Mouse (Mus musculus) retina, postnatal 1 day (tissue): ENCODE results near the gene Man2a2.

Experiments used
- DNase-seq: peaks from one replicate; pipeline ENCODE4 v3.0.0-alpha.2; 2012

Gene Man2a2

DNA sequence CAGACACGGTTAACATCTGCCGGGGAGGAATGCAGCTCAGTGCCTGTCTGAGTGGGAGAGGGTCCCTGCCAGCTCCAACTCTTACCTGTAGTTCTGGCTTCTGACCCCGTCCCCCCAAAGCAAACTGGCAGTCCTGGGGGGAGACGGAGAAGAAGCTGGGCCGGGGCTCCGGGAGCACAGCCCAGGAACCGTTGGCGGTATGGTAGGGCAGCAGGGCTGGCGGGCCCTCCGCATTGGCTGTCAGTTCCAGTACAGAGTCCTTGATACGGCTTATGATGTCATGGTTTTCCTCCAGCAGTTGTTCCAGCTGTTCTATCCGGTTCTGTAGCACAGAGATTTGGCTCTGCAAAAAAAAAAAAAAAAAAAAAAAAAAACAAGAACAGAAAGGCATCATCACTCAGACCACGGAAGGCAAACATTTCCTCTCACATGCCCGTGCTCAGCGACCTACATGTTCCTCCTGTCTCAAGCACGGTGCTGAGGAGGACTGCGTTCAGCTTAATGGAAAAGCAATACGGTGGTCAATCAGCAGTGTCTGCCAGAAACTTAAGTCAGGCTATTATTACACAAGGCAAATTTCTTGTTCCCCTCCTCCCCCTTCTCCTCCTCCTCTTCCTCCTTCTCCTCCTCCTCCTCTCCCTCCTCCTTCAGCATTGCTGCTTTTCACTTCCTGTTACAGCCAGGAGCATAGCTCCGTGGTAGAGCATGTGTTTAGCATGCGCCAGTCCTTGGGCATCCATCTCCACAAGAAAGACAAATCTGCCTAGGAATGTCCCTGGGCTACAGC, 2.3 kb downstream of the Man2a2 start:
- no peak for DNase-seq

- no peak for DNase-seq
These were observed 3.2 kb downstream of the Man2a2 start for GRCm38 (mm10) chr7:80368009-80368408.

GRCm38 (mm10) chr7:80367232-80367631, 3.9 kb downstream of the Man2a2 start:
- DNase-seq: no peak

- no peak for DNase-seq
These were observed 5.4 kb downstream of the Man2a2 start for GRCm38 (mm10) chr7:80365759-80366158.

GRCm38 (mm10) chr7:80360435-80360834, 10.7 kb downstream of the Man2a2 start:
- DNase-seq: no peak

- peak; percentile 64 for DNase-seq
These were observed 13.1 kb downstream of the Man2a2 start for GRCm38 (mm10) chr7:80358039-80358438.

GRCm38 (mm10) chr7:80357156-80357555, 14.0 kb downstream of the Man2a2 start:
- peak; percentile 95 for DNase-seq

DNA sequence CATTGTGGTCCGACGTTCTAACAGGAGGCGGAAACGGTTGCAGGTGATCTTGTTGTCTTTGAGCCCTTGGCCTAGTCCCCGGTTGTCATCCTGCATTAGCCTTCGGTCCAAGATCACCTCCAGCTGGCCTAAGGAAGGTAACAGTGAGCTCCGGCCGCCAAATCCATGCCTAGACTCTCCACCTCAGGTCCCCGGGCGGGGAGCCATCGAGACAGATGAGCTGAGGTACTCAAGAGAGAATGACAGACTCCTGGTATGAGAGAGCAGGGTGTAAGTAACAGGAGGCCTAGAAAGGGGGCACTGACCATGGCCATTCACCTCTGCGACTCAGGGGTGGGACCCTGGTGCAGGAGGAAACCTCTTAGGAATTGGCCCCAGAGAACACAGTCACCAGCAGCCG, 14.8 kb downstream of the Man2a2 start:
- peak; percentile 64 for DNase-seq

GRCm38 (mm10) chr7:80352920-80353319, 18.3 kb downstream of the Man2a2 start:
- no peak for DNase-seq

- no peak for DNase-seq
These were observed 20.4 kb downstream of the Man2a2 start for GRCm38 (mm10) chr7:80350808-80351207.

DNA sequence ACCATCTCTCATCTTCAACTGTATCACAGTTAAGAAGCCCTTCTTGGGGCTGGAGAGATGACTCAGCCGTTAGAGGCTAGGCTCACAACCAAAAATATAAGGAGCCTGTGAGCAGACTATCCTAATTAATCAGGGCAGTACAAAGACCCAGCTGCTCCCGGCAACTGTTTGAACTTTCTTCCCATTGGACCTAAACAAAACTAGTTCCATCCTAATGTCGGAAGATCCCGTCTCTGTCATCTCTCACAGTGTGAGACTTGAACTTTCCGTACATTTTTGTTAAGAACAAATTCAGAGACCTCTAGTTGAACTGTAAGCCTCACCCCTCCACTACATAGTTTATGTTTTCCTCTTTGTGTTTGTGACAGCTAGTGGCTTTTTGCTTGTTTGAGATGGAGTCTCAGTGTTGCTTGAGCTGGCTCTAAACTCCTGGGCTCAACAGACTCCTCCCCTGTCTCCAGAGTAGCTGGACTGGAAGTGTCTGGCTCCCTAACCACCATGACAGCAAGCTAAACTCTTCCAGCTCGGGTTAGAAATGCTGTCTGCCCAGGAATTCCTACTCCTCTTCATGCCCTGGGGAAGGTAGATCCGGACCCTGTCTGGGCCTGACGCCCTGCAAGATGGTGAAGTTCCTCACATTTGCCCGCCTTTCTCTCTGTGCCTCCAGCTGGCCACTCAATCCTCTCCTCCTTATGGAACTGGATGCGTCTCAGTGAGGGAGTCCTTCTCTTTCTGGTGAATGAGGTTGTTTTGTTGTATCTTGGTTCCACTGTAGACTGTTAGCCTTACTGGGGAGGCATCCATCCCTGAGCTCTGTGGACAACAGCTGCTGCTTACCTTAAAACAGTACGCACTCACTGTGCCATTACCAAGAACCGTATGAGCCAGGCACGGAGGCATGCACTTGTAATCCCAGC, 23.2 kb downstream of the Man2a2 start:
- no peak for DNase-seq

DNA sequence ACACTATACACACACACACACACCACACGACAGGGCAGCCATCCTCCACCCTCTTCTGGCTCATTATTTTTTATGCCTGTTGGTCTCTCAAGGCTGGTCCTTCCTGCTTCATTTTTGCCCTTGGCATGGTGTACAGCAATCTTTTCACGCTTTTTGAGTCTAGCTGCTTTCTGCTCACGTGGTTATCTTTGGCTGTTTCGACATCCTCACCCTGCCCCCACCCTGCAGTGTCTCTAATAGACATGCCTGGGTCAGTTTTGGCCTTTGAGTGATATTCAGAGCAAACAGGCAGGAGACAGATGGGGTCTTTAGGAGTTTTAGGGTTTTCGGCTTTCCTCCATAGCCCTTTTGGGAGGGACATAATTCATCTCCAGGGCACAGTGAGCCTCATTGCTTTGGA, 24.3 kb downstream of the Man2a2 start:
- DNase-seq: peak; percentile 39

DNA sequence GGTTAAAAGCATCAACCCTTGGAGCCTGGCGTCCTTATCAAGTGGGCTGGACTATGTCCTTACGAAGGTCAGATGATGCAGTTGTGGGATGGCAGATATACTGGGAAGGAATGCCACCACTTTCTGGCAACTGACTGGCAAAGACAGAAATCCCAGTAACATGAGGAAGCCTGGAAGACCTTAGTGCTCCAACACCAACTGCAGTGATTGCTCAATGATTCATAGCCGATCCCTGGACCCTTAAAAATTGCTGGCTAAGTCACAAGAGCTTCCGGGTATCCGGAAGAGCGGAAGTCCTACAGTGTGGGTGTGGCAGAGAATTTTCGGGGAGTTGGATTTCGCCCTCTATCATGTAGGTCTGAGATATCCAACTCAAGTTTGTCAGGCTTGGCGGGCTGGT, 25.0 kb downstream of the Man2a2 start:
- no peak for DNase-seq

GRCm38 (mm10) chr7:80343270-80344018, 27.7 kb downstream of the Man2a2 start:
- no peak for DNase-seq

DNA sequence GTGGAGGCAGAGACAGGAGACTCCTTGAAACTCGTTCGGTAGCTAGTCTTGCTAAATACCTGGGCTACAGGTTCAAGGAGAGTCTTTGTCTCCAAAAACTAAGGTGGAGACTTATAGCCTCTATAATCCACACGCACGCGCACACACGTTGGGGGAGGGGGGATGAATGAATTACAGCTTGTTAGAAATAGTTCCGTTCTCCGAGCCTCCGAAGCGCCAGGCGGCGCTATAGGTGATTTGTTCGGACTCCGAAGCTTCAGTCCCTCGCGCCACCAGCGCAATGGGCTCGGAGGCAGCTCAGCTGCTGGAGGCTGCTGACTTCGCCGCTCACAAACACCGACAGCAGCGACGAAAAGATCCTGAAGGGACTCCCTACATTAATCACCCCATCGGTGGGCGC, 28.3 kb downstream of the Man2a2 start, which contains the start of gene Hddc3:
Hddc3 (plus strand) TSS at position 247 of the 400 bp plus-strand sequence.
- peak; percentile 97 for DNase-seq

DNA sequence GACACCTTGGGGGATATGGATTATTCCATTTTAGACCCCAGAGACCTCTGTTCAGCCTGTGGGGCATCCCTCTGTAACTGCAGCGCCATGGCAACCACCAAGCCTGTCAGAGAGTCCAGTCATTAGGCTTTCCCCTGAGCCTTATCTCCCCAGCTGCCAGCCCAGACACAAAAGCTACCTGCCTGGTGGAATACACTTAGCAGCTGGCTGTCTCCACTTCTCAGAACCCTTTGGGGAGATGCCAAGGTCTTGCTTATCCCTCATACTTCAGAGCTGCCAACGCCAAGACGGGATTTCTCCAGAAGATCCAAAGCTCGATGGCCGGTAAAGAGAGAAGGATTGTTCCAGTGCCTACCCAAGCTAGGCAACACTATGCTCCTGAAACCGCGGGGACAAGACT, 29.4 kb downstream of the Man2a2 start:
- peak; percentile 22 for DNase-seq

DNA sequence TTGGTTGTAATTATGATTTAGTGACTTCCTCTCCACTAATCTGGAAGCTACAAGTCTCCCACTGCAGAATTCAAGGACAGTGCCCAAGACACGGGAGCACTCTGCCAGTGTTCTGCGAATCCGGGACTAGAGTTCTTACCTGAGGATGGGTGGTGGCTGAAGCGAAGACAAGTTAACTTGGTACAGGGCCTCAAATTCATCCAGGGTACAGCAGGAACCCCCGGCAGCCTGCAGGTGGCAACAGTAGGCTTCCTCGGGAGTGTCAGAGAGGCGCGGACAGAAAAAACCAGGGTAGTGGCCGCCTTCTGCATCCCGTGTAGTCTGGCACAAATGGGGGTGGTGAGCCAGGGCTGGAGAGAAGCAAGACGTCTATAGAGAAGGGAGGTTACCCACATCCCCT, 30.4 kb downstream of the Man2a2 start, which contains the start of gene Unc45a:
Unc45a (minus strand) TSS at position 213 of the 400 bp plus-strand sequence.
- peak; percentile 87 for DNase-seq

GRCm38 (mm10) chr7:80339793-80340628, 31.2 kb downstream of the Man2a2 start:
- DNase-seq: peak; percentile 98

GRCm38 (mm10) chr7:80339371-80339770, 31.8 kb downstream of the Man2a2 start:
- DNase-seq: peak; percentile 78

DNA sequence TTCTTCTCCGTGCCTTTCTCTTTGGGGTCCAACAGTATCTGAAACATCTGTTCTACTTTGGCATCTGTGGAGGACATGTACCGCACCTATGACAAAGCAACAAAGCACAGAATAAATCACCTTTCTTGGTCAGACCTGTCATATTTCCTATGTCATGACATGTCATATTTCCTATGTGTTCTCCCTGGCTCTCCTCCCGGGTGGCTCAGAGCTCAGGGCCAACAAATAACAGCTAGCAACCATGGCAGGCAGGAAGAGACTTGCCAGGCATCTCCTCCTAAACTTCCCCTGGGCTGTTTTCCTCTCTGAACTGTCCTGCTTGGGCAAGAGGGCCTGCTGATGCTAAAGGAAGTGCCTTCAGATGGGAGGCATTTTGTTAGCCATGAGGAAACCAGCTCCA, 34.2 kb downstream of the Man2a2 start:
- no peak for DNase-seq

GRCm38 (mm10) chr7:80334848-80335247, 36.3 kb downstream of the Man2a2 start:
- DNase-seq: no peak

DNA sequence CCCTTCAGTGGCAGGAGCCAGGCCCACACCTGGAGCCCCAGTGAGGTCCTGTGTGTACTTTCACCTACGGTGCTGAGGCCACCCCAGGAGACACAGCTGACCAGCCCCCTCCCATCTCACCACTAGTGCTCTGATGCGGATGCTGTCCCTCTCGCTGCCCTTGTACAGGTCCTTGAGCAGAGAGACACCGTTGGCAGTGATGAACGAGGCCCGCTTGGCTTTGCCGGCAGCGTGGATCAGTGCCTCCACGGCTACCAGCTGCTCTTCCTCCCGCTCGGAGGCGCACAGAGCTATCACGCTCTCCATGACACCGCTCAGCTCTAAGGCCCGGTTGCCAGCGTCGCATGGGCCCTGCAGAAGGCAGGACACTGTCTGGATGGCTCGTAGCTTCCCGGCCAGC, 39.7 kb downstream of the Man2a2 start:
- DNase-seq: no peak
